Mouse (Mus musculus) gastrocnemius, postnatal 14 days (tissue): Measurements from ENCODE around the gene Sh3kbp1. TPM values are rescaled to one million over a fixed set of nuclear protein-coding genes. Genes with fewer than 3 reads are reported as not detected.
A peak's percentile ranks its signal among the peaks of the same experiment; 100 is the strongest.

Source experiments
- DNase-seq: peaks from one replicate; pipeline ENCODE4 v3.0.0; 2021; ENCODE audit warnings: mixed read lengths
- intact Hi-C: fragments of 180-260 bp; cut with DNase I; formaldehyde crosslinking; loops from one replicate; pipeline ENCODE4 v1.15.1; 2025; ENCODE audit warnings: low total_unique reads
- total RNA-seq, 2 experiments: library from RNA; stranded (reverse); gene quantifications; 2 replicates each; pipeline ENCODE4 v1.2.3; 2021

Gene Sh3kbp1
- total RNA-seq, 2 experiments from 2014 or later, result 25.0 to 26.0 TPM

- intact Hi-C loops, result no loop called here
- DNase-seq, result no peak
These were observed 182.4 kb downstream of the Sh3kbp1 start for GRCm38 (mm10) chrX:159809510-159809909.

- DNase-seq, result no peak
- intact Hi-C loops, result no loop called here
These were observed 183.4 kb downstream of the Sh3kbp1 start for GRCm38 (mm10) chrX:159810469-159810868.

GRCm38 (mm10) chrX:159817508-159817907 lies 190.4 kb downstream of the Sh3kbp1 start:
- DNase-seq, result no peak
- intact Hi-C loops, result no loop called here

- no peak for DNase-seq
- intact Hi-C loops, result no loop called here
These were observed 201.1 kb downstream of the Sh3kbp1 start for GRCm38 (mm10) chrX:159828135-159828534.

GRCm38 (mm10) chrX:159829192-159829852 lies 202.2 kb downstream of the Sh3kbp1 start:
- intact Hi-C loops, result no loop called here

GRCm38 (mm10) chrX:159831176-159831575 lies 204.1 kb downstream of the Sh3kbp1 start:
- DNase-seq, result no peak
- intact Hi-C loops, result no loop called here

More at GRCm38 (mm10) chrX:159829192-159829852, 202.2 kb downstream of the Sh3kbp1 start:
- no peak for DNase-seq

GRCm38 (mm10) chrX:159835239-159835638 lies 208.2 kb downstream of the Sh3kbp1 start:
- no peak for DNase-seq
- intact Hi-C loops, result no loop called here

GRCm38 (mm10) chrX:159837379-159837778 lies 210.3 kb downstream of the Sh3kbp1 start:
- intact Hi-C loops, result no loop called here
- DNase-seq, result no peak

- intact Hi-C loops, result no loop called here
- DNase-seq, result no peak
These were observed 212.7 kb downstream of the Sh3kbp1 start for GRCm38 (mm10) chrX:159839786-159840185.

- DNase-seq, result peak; percentile 4
- intact Hi-C loops, result no loop called here
These were observed 213.2 kb downstream of the Sh3kbp1 start for GRCm38 (mm10) chrX:159840225-159840624.

- intact Hi-C loops, result no loop called here
- DNase-seq, result no peak
These were observed 223.7 kb downstream of the Sh3kbp1 start for GRCm38 (mm10) chrX:159850722-159851121.

GRCm38 (mm10) chrX:159856866-159857265 lies 229.8 kb downstream of the Sh3kbp1 start:
- intact Hi-C loops, result no loop called here
- no peak for DNase-seq

- no peak for DNase-seq
These were observed 231.1 kb downstream of the Sh3kbp1 start for GRCm38 (mm10) chrX:159858126-159858525.

GRCm38 (mm10) chrX:159860841-159861530 lies 233.9 kb downstream of the Sh3kbp1 start:
- intact Hi-C loops, result no loop called here
- DNase-seq, result no peak

More at GRCm38 (mm10) chrX:159858126-159858525, 231.1 kb downstream of the Sh3kbp1 start:
- intact Hi-C loops, result no loop called here

- no peak for DNase-seq
- intact Hi-C loops, result no loop called here
These were observed 240.6 kb downstream of the Sh3kbp1 start for GRCm38 (mm10) chrX:159867660-159868059.

- no peak for DNase-seq
- intact Hi-C loops, result no loop called here
These were observed 245.4 kb downstream of the Sh3kbp1 start for GRCm38 (mm10) chrX:159872521-159872920.

GRCm38 (mm10) chrX:159877770-159878169 lies 250.7 kb downstream of the Sh3kbp1 start:
- no peak for DNase-seq
- intact Hi-C loops, result no loop called here

GRCm38 (mm10) chrX:159879455-159879854 lies 252.4 kb downstream of the Sh3kbp1 start:
- intact Hi-C loops, result no loop called here
- DNase-seq, result no peak

- DNase-seq, result no peak
- intact Hi-C loops, result no loop called here
These were observed 254.5 kb downstream of the Sh3kbp1 start for GRCm38 (mm10) chrX:159881576-159881975.

GRCm38 (mm10) chrX:159896536-159896935 lies 269.5 kb downstream of the Sh3kbp1 start:
- peak; percentile 22 for DNase-seq
- intact Hi-C loops, result no loop called here

GRCm38 (mm10) chrX:159898110-159898509 lies 271.0 kb downstream of the Sh3kbp1 start:
- no peak for DNase-seq
- intact Hi-C loops, result no loop called here
